Mouse (Mus musculus) right cerebral cortex, postnatal 25 days (tissue): Measurements from ENCODE around the gene Colq.
"Not testable (repeated sequence)": the region's sequence is repeated elsewhere in the genome, so short reads cannot be mapped to it uniquely, and the experiment has no call there.

Source experiments
- DNase-seq: peaks from one replicate; pipeline ENCODE4 v3.0.0; 2022

Gene Colq

DNA sequence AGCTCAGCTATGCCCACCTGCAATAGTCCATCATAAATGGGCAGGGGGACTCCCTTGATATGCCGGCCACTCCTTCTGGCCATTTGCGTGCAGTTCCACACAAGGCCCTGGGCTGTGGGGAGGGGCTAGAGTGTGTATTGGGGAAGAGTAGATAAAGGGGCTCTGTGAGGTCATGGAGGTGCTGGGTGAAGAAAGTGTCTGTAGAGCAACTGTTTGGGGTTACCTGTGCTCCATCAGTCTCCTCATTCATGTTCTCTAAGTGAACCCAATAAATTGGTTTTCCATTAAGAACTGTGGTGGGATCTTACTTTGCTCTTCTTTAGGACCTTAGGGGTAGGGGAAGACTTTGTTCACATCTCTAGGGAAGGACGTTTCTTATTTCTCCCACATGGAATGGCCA, at the start of gene Colq:
TSS of gene Colq (minus strand) at position 101 of the 400 bp plus-strand sequence.
- no peak for DNase-seq

DNA sequence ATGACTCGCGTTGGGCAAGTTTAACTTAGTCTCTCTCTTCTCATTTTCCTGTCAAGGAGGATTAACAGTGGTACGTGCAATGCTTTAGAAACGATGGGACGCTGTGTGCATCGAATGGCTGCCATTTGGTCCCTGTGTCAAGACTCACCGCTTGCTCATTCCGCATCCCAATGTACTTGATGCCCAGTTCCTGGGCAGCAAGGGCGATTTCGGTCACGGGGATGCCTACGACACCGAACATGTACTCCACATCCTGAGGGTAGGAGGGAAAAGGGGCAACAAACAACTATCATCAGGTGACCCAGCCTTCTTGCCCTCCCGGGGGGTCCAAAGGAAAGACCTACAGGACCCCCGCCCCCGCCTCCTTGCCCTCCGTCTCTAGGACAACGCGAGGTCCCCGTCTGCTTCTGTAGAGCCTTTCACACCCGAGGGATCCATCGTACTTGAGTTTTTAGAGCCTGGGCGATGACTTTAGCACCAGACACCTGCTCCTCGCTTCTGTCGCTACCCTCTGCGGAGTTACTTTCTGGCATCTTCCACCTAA, 49.3 kb upstream of the Colq start, which contains the start of gene Gm49387:
TSS of gene Gm49387 (minus strand) at position 533 of the 544 bp plus-strand sequence.
- DNase-seq = no peak

DNA sequence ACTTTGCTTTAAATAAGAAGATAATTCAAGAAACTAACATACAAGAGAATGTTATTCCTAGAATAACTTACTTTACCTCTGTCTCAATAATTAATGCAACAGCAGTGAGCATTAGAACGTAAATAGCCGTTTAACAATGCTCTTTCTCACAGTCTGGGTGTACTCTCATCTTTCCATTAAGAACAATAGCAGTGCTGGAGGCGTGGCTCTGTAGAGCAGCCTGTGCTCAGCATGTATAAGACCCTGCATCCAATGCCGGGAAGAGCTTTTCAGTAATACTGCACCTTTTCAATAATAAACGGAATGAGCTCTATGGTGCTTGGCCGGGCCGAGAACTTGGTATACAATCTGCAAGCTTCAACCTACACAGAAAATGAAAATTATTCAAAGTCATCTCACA, 39.5 kb upstream of the Colq start:
- no peak for DNase-seq

DNA sequence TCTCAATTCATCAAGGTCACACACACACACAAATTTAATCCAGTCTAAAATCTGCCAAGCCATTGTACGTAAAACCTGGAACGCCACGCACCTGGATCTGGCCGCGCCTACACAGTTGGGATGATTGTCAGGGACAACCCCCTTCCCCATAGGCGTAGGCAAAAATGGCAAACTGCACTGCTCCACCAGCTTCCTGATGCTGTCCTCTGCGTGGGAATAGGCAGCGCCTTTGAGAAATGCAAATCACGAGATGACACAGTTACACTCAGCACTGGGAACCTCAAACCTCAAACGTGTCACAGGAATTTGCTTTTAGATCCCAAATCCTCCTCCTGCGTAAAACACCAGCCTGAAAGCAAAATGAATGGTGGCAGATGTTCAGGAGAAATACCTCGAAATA, 31.6 kb upstream of the Colq start:
- DNase-seq = peak; percentile 55

DNA sequence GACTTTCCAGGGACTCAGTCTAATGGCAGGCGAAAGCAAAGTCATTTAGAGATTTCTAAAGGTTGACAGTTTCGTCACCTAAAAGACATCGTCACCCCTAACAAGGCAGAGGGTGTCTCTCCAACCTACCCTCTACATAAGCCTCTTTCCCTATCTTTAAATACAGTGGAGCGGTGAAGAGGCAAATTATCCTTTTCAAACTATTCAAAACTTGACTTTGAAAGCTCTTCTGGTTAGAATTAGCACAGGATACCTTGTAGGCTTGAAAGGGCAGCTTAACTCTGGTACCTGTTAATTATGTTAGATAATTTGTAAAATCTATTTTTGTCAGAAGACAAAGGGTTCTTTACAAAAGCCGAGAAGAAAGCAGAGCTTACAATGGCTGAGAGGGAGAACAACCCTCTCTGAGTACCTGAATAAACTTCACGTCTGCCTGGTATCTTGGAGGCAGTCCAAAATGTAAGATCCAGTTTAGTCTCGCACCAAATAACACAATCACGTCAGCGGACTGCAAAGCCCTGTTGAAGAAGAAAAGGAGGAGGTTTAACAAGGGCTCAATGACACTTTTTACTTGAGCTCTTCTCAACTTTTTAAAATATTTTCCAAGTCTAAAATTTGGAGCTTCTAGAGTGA, 29.6 kb upstream of the Colq start:
- DNase-seq = no peak

GRCm38 (mm10) chr14:31617997-31618396, 26.9 kb upstream of the Colq start:
- no peak for DNase-seq

- peak; percentile 38 for DNase-seq
Observed at GRCm38 (mm10) chr14:31617204-31617603, 26.1 kb upstream of the Colq start.

DNA sequence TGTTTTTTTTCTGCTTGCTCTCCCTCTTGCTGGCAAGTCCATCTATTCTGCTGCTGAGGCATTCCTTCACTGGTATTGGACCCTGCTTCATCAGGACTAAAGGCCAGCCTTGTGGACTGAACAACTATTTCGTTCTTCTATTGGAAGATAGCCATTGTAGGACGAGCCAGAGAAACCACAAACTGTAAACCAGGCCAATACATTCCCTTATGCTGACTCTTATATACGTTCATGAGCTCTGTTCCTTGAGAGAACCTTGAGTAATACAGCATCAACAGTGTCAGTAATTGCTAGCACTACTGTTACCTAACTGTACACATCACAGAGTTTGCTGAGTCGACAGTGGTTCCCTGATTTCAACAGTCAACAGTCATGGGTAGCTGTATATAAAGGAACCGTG, 22.5 kb upstream of the Colq start:
- no peak for DNase-seq

GRCm38 (mm10) chr14:31611986-31612385, 20.8 kb upstream of the Colq start:
- no peak for DNase-seq

DNA sequence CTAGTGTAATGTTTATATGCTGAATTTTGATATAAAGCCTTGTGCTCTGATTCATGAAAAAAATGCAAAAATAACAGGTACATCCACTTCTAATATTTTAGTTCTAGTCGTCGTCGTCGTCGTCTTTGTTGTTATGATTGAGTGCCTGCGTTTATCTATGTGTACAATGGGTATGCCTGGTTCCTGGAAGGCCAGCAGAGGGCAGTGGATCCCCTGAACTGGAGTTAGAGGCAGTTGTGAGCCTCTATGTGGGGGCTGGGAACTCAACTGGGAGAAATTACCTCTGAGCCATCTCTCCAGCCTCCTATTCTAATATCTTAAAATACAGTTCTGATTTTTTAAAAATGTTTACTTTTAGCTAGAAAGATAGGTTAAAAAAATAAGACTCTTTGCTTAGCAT, 14.4 kb upstream of the Colq start:
- no peak for DNase-seq

DNA sequence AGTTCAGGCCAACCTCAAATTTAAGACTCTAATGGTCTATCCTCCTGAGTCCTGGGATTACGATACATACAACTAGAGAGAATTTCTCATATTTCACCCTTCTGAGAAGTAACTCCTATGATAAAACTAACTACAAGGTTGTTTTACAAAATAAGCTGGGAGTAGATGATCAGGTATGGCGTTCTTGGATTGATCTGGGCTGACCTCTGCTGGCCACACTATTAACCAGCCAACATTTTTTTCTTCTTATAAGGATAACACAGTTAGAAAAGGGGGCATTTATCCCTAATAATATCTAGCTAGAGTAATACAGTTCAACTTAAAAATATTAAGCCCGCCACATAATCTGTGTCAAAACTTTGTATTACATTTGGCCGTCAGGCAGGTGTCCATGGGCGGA, 13.8 kb upstream of the Colq start:
- no peak for DNase-seq

GRCm38 (mm10) chr14:31602616-31602979, 11.5 kb upstream of the Colq start:
- not testable (repeated sequence) for DNase-seq

GRCm38 (mm10) chr14:31601908-31602615, 10.9 kb upstream of the Colq start:
- DNase-seq = no peak

- DNase-seq = no peak
Observed at GRCm38 (mm10) chr14:31597446-31597845, 6.3 kb upstream of the Colq start.

- no peak for DNase-seq
Observed at GRCm38 (mm10) chr14:31596408-31596807, 5.3 kb upstream of the Colq start.

- DNase-seq = no peak
Observed at GRCm38 (mm10) chr14:31594693-31595092, 3.5 kb upstream of the Colq start.

DNA sequence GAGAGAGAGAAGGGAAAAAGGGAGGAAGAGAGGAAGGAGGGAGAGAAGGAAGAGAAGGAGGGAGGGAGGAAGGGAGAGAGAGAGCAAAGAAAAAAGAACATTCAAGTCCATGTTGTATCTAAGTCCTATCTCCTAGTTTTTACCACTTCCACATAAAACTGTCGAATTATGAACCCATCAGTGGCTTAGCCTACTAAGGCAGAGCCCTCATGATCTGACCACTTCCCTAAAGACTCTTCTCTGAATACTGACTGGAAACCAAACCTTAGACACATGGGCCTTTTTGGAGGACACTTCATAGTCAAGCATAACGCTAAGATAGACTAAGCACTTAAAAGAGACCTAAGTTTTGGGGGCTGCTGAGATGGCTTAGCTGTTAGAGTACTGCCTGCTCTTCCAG, 1.9 kb upstream of the Colq start:
- no peak for DNase-seq

GRCm38 (mm10) chr14:31586451-31586850, 4.7 kb downstream of the Colq start:
- no peak for DNase-seq

GRCm38 (mm10) chr14:31583082-31583481, 8.1 kb downstream of the Colq start:
- no peak for DNase-seq

DNA sequence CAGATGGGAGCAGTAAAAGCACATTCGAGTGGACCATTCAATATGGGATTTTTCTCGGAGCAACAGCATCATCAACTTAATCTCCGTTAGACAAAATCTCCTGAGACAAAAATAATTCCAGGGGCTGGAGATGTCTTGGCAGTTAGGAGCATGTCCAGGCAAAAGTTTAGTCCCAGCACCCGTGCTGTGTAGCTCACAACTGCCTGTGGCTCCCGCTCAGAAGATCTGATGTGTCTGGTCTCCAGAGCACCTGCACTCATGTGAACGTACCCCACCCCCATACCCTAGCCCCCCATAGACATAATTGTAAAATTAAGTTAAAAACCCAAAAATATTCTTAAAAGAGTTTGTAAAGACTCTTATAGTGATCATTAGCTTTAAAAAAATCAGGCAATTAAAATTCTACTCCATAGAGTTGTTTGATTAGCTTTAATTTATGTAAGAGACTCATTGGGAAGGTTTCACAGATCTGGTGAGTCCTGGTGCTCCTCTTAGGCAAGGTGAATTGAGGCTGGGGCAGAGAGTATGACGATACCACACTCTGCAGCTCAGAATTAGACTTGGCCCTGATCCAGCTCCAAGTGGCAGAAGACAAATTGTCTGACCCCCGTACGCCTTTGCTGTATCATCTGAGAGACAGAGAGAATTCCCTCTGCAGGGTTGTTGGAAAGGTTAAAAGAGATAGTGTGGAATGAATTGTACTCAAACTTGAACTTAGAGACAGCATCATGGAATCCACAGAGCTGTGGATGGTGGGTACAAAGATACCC, 13.0 kb downstream of the Colq start:
- DNase-seq = no peak

GRCm38 (mm10) chr14:31576846-31577697, 14.1 kb downstream of the Colq start:
- DNase-seq = no peak

GRCm38 (mm10) chr14:31575866-31576265, 15.3 kb downstream of the Colq start:
- DNase-seq = peak; percentile 53
